Mouse (Mus musculus) midbrain, postnatal 0 days (tissue): ENCODE measurements around the gene Heatr9. TPM values are rescaled to one million over a fixed set of nuclear protein-coding genes. Genes with fewer than 3 reads are reported as not detected.
"Not testable (repeated sequence)": the region's sequence is repeated elsewhere in the genome, so short reads cannot be mapped to it uniquely, and the experiment has no call there.

Experiments
- ATAC-seq: fragments of 200-750 bp; cut with Nextera tagmentation; 2 replicates; pipeline ENCODE4 v1.8.0; 2017; ENCODE audit warnings: moderate number of reproducible peaks, mild to moderate bottlenecking, moderate TSS enrichment, moderate library complexity; ENCODE audit not compliant: low FRiP score
- DNase-seq: peaks from one replicate; pipeline ENCODE4 v3.0.0-alpha.2; 2015; ENCODE audit warnings: low spot score
- H3K27ac ChIP-seq: fragments of 300-500 bp; sonication (generic); 2 replicates; pipeline ENCODE4 v1.5.1; 2014; ENCODE audit warnings: low read depth, mild to moderate bottlenecking, low read length, mixed read lengths
- H3K27me3 ChIP-seq: fragments of 300-500 bp; sonication (generic); 2 replicates; pipeline ENCODE4 v1.6.1; 2014; ENCODE audit warnings: low read length, control low read depth, mixed read lengths; ENCODE audit not compliant: insufficient read depth
- H3K36me3 ChIP-seq: fragments of 300-500 bp; sonication (generic); 2 replicates; pipeline ENCODE4 v1.6.1; 2014; ENCODE audit warnings: low read length, control low read depth, mixed read lengths; ENCODE audit not compliant: insufficient read depth
- H3K4me1 ChIP-seq: fragments of 300-500 bp; sonication (generic); 2 replicates; pipeline ENCODE4 v1.6.1; 2014; ENCODE audit warnings: mild to moderate bottlenecking, control low read depth, antibody characterized with exemption, low read length, mixed read lengths; ENCODE audit not compliant: insufficient read depth
- H3K4me2 ChIP-seq: fragments of 300-500 bp; sonication (generic); 2 replicates; pipeline ENCODE4 v1.6.1; 2014; ENCODE audit warnings: low read depth, mild to moderate bottlenecking, low read length, mixed read lengths; ENCODE audit not compliant: poor library complexity, severe bottlenecking
- H3K4me3 ChIP-seq: fragments of 300-500 bp; sonication (generic); 2 replicates; pipeline ENCODE4 v1.5.1; 2014; ENCODE audit warnings: low read depth, mild to moderate bottlenecking, low read length, moderate library complexity
- H3K9ac ChIP-seq: fragments of 300-500 bp; sonication (generic); replicated peaks from 2 replicates; pipeline ENCODE4 v1.6.1; 2014; ENCODE audit warnings: mild to moderate bottlenecking, low read length, moderate library complexity, mixed read lengths; ENCODE audit not compliant: poor library complexity, severe bottlenecking
- H3K9me3 ChIP-seq: fragments of 300-500 bp; sonication (generic); 2 replicates; pipeline ENCODE4 v1.6.1; 2016; ENCODE audit warnings: low read length, control low read depth
- CTCF ChIP-seq: IDR thresholded peaks from 2 replicates; pipeline ENCODE4 v1.5.1; 2016; ENCODE audit warnings: antibody characterized with exemption, mild to moderate bottlenecking
- WGBS: fragments of 180-500 bp; shearing (Covaris S2); extraction: QIAGEN DNeasy Blood & Tissue Kit; methylation state at CpG from one replicate; pipeline ENCODE4 v1.1.7; 2014; 5-methylcytosine and 5-hydroxymethylcytosine counted together
- polyA plus RNA-seq: library from polyadenylated mRNA; unstranded; fragments of >200 nt; fragmentation: Nextera tagmentation; extraction: Ambion mirVana; gene quantifications from 2 replicates; pipeline ENCODE4 v1.2.1, GENCODE M21; 2015
- total RNA-seq: library from RNA; depleted of rRNA; stranded (reverse); fragments of >200 nt; gene quantifications from 2 replicates; pipeline ENCODE4 v1.2.3, GENCODE M21; 2014

Heatr9 gene
- total and polyA plus RNA-seq, 2 experiments from 2014 or later = not detected

DNA sequence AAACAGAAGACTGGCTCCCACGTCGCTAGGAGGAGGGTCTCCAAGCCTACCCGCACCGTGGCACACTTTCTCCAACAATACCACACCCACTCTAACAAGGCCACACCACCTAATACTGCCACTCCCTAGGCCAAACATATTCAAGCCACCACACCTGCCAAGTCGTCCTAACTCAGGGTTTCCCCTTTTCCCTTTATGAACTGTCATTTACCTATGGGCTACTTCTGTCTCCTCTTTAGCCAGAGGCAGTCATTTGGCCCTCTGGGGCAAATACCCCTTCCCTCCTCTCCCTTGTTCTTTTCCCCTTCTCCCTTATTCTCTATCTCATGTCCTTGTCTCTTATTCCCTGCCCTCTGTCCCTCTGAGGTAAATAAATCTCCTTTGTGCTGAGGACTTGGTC lies 29.7 kb upstream of the Heatr9 start:
- TF ChIP-seq CTCF = no peak
- Histone ChIP-seq H3K4me2 (no peak overlapping the region), H3K9ac (no peak overlapping the region), H3K27me3 (no peaks in the 10 kb centered on the region), H3K36me3 (no peaks in the 10 kb centered on the region), H3K27ac (no peak overlapping the region), H3K9me3 (no peaks in the 10 kb centered on the region), H3K4me3 (no peak overlapping the region), H3K4me1 (no peaks in the 10 kb centered on the region)
- ATAC-seq (no peak), DNase-seq (no peak)
- WGBS = 87% methylated on average over 5 of the region's 5 CpGs

DNA sequence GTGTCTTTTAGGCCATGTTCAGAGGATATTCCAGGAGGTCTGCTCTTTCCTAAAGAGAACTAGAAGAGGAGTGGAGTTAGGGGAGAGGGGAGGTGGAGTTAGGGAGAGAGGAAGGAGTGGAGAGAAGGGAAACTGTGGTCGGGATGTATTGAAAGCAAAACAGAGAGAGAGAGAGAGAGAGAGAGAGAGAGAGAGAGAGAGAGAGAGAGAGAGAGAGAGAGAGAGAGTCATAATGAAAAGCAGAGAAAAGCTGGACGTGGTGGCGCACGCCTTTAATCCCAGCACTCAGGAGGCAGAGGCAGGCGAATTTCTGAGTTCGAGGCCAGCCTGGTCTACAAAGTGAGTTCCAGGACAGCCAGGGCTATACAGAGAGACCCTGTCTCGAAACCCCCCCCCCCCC lies 29.1 kb upstream of the Heatr9 start:
- H3K4me3 ChIP-seq, ATAC-seq, DNase-seq, H3K27ac ChIP-seq, H3K4me1 ChIP-seq, H3K27me3 ChIP-seq, H3K36me3 ChIP-seq, H3K4me2 ChIP-seq, H3K9me3 ChIP-seq, H3K9ac ChIP-seq: not testable (repeated sequence)
- WGBS = 83% methylated on average over 7 of the region's 7 CpGs

DNA sequence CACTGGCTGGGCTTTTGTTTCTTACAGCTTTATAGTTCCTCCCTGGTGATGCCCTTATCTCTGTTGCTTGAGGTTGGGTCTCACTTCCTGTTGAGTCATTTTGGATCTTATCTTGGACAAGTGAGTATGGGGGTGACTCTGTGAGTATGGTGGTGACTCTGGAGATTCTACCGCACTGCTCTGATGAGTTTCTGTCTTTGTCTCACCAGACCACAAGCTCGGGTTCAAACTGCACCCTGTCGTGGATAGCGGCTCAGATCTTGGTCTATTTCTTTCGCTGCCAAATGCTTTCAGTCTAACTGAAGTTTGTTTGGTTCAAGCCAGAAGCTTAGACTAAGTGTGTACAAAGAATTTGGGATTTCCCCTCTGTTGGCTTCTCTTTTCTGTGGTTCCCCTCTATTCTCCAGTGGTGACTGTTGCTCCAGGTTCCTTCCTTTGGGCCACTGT lies 28.2 kb upstream of the Heatr9 start:
- ATAC-seq (no peak), DNase-seq (no peak)
- Histone ChIP-seq H3K36me3 (no peaks in the 10 kb centered on the region), H3K9ac (no peak overlapping the region), H3K4me1 (no peaks in the 10 kb centered on the region), H3K9me3 (no peaks in the 10 kb centered on the region), H3K27ac (no peak overlapping the region), H3K27me3 (no peaks in the 10 kb centered on the region), H3K4me2 (no peak overlapping the region), H3K4me3 (no peak overlapping the region)
- TF ChIP-seq CTCF = no peak
- WGBS = 91% methylated on average over 5 of the region's 5 CpGs

DNA sequence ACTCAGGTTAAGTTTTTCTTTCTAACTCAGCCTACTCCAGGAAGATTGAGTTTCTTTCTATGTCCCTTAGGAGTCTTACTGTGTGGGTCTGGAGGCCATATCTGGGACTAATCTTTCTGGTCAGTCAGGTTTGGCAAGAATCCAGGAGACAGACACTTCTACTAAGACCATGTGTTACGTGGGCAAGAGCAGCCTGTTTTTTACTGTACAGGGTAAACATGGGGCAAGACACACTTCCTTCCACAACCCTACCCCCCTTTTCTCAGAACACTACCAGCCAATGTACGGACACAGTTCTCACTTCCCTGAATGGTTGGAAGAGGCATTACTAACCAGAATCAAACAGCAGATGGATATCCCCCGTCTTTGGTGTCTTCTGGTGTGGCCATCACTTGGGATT lies 22.2 kb upstream of the Heatr9 start:
- Histone ChIP-seq H3K4me3 (no peak overlapping the region), H3K9me3 (no peaks in the 10 kb centered on the region), H3K4me1 (no peaks in the 10 kb centered on the region), H3K36me3 (no peaks in the 10 kb centered on the region), H3K9ac (no peak overlapping the region), H3K27ac (no peak overlapping the region), H3K27me3 (no peaks in the 10 kb centered on the region), H3K4me2 (no peak overlapping the region)
- DNase-seq = no peak
- TF ChIP-seq CTCF = no peak
- WGBS = 70% methylated on average over 3 of the region's 3 CpGs
- no peak for ATAC-seq

DNA sequence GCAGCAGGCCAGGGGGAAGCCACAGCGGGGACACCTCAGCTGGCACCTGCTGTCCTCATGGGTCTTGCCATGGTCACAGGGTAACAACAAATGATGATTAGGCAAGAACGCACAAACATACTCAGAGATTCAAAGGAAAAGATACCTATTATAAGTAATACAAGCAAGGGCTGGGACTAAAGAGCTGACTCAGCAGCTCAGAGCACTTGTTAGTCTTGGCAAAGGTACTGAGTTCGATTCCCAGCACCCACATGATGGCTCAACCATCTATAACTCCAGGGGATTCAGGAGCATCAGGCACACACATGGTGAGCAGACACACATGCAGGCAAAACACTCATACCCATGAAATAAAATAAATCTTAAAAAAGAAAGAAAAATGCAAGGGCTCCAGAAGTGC lies 19.4 kb upstream of the Heatr9 start:
- no peak for ATAC-seq
- Histone ChIP-seq H3K4me2 (no peak overlapping the region), H3K27ac (no peak overlapping the region), H3K4me3 (no peak overlapping the region), H3K9ac (no peak overlapping the region), H3K9me3 (no peaks in the 10 kb centered on the region), H3K36me3 (no peaks in the 10 kb centered on the region), H3K4me1 (no peaks in the 10 kb centered on the region), H3K27me3 (no peaks in the 10 kb centered on the region)
- no peak for TF ChIP-seq CTCF
- DNase-seq = no peak
- WGBS = 82% methylated on average over 3 of the region's 3 CpGs

DNA sequence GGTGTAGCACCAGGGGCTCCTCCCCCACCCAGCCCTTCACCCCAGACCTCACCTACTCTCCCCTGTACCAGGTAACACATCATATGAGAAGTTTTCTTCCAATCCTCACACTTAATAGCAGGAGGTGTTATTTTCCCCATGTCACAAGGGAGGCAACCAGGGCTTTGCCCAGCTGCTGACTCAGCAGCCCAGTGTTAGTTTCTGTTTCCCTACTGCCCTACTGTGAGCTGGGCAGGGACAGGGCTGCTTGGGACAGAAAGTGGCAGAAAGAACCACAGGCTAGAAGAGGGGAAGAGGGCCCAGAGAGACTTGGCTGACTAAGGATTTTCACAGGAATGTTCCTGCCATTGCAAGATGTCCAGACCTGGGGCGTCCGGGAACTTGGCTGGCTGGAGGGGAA lies 19.0 kb upstream of the Heatr9 start:
- ATAC-seq = no peak
- 90% methylated on average over 2 of the region's 2 CpGs for WGBS
- no peaks in the 10 kb centered on the region for H3K9me3 ChIP-seq
- no peaks in the 10 kb centered on the region for H3K27me3 ChIP-seq
- H3K4me1 ChIP-seq = no peaks in the 10 kb centered on the region
- H3K27ac ChIP-seq = no peak overlapping the region
- no peaks in the 10 kb centered on the region for H3K36me3 ChIP-seq
- TF ChIP-seq CTCF = no peak
- no peak overlapping the region for H3K9ac ChIP-seq
- no peak overlapping the region for H3K4me3 ChIP-seq
- DNase-seq = no peak
- no peak overlapping the region for H3K4me2 ChIP-seq
